Mouse (Mus musculus): ENCODE results near the gene Msantd1. TPM values are rescaled to one million over a fixed set of nuclear protein-coding genes. Genes with fewer than 3 reads are reported as not detected.

Gene Msantd1
- polyA plus RNA-seq (2012; rRNA removed), result 1.1 and 1.3 TPM in 2 replicates

GRCm38 (mm10) chr5:34907910-34908725 lies at the start of gene Msantd1:
Gene Msantd1 (plus strand): TSS chr5:34908012.

GRCm38 (mm10) chr5:34948861-34949760 lies 41.3 kb downstream of the Msantd1 start, which contains the start of gene Rgs12:
Gene Rgs12 (plus strand): TSS chr5:34949445.

Other genes starting within 250 kb of the Msantd1 start
- gene Nop14, start 247.9 kb upstream of the Msantd1 start, polyA plus RNA-seq (2012; rRNA removed), result 8.4 and 9.1 TPM in 2 replicates
- 0.52 and 0.68 TPM in 2 replicates for gene Grk4, start 247.6 kb upstream of the Msantd1 start, polyA plus RNA-seq (2012; rRNA removed)
- 3.8 and 4.8 TPM in 2 replicates for gene Htt, start 146.3 kb upstream of the Msantd1 start, polyA plus RNA-seq (2012; rRNA removed)
- gene Rgs12, start 41.4 kb downstream of the Msantd1 start, polyA plus RNA-seq (2012; rRNA removed), result 8.0 and 10.5 TPM in 2 replicates
- 354 and 413 TPM in 2 replicates for gene Hgfac, start 133.5 kb downstream of the Msantd1 start, polyA plus RNA-seq (2012; rRNA removed)
- 0.05 and 0.07 TPM in 2 replicates for gene Dok7, start 148.8 kb downstream of the Msantd1 start, polyA plus RNA-seq (2012; rRNA removed)
- gene Lrpap1, start 197.8 kb downstream of the Msantd1 start, polyA plus RNA-seq (2012; rRNA removed), result 26.1 and 28.1 TPM in 2 replicates

Data from liver, embryonic 18 days (tissue).